Mouse (Mus musculus): ENCODE data around the gene Parp6.
A peak's percentile ranks its signal among the peaks of the same experiment; 100 is the strongest.

Gene Parp6

GRCm38 (mm10) chr9:59616622-59617306, at the start of gene Parp6:
TSS of gene Parp6 (plus strand) at chr9:59617284.
- DNase-seq = peak; percentile 99 to 100

- no peak for DNase-seq
Observed at GRCm38 (mm10) chr9:59571852-59572251, 45.2 kb upstream of the Parp6 start.

- DNase-seq = no peak
Observed at GRCm38 (mm10) chr9:59577401-59577800, 39.7 kb upstream of the Parp6 start.

- DNase-seq = peak; percentile 39 to 43
Observed at GRCm38 (mm10) chr9:59577844-59578504, 39.1 kb upstream of the Parp6 start, which contains the start of gene Celf6. TSS of gene Celf6 (plus strand) at chr9:59577917.

- DNase-seq = no peak
Observed at GRCm38 (mm10) chr9:59578505-59578867, 38.6 kb upstream of the Parp6 start.

GRCm38 (mm10) chr9:59584871-59585308, 32.2 kb upstream of the Parp6 start:
- peak; percentile 33 to 61 for DNase-seq

GRCm38 (mm10) chr9:59588252-59588651, 28.8 kb upstream of the Parp6 start:
- no peak for DNase-seq

GRCm38 (mm10) chr9:59588710-59589671, 28.1 kb upstream of the Parp6 start:
- no peak for DNase-seq

GRCm38 (mm10) chr9:59589703-59590439, 27.2 kb upstream of the Parp6 start:
- no peak for DNase-seq

- DNase-seq = no peak
Observed at GRCm38 (mm10) chr9:59601661-59602060, 15.4 kb upstream of the Parp6 start.

- no peak for DNase-seq
Observed at GRCm38 (mm10) chr9:59605967-59606366, 11.1 kb upstream of the Parp6 start.

- no peak for DNase-seq
Observed at GRCm38 (mm10) chr9:59610950-59611349, 6.1 kb upstream of the Parp6 start.

GRCm38 (mm10) chr9:59615797-59616196, 1.3 kb upstream of the Parp6 start:
- no peak for DNase-seq

GRCm38 (mm10) chr9:59617307-59617973, 356 bp downstream of the Parp6 start:
- DNase-seq = no peak

GRCm38 (mm10) chr9:59638372-59638771, 21.3 kb downstream of the Parp6 start:
- DNase-seq = no peak

- no peak for DNase-seq
Observed at GRCm38 (mm10) chr9:59639936-59640335, 22.9 kb downstream of the Parp6 start.

- DNase-seq = no peak
Observed at GRCm38 (mm10) chr9:59641320-59641719, 24.2 kb downstream of the Parp6 start.

- no peak for DNase-seq
Observed at GRCm38 (mm10) chr9:59649911-59650310, 32.8 kb downstream of the Parp6 start.

- no peak for DNase-seq
Observed at GRCm38 (mm10) chr9:59653371-59653770, 36.3 kb downstream of the Parp6 start.

- no peak for DNase-seq
Observed at GRCm38 (mm10) chr9:59654450-59654983, 37.4 kb downstream of the Parp6 start.

GRCm38 (mm10) chr9:59655958-59656634, 39.0 kb downstream of the Parp6 start, which contains the start of gene Pkm:
TSS of gene Pkm (plus strand) at chr9:59656368.
- peak; percentile 94 to 95 for DNase-seq

Data from spleen, adult 18-20 months (tissue).